Mouse (Mus musculus): ENCODE results near the gene Tex261. TPM values are rescaled to one million over a fixed set of nuclear protein-coding genes. Genes with fewer than 3 reads are reported as not detected.

Gene Tex261
- polyA plus RNA-seq (2017; shearing (Covaris generic)): 92.1 TPM

GRCm38 (mm10) chr6:83775638-83776293 lies at the start of gene Tex261:
Gene Tex261 (minus strand): TSS chr6:83775813.

GRCm38 (mm10) chr6:83794760-83795296 lies 19.2 kb upstream of the Tex261 start, which contains the start of gene Nagk:
Gene Nagk (plus strand): TSS chr6:83794982.

GRCm38 (mm10) chr6:83762344-83762743 lies 13.3 kb downstream of the Tex261 start, which contains the start of gene Ankrd53:
Gene Ankrd53 (plus strand): TSS chr6:83762644.

GRCm38 (mm10) chr6:83742761-83743160 lies 32.9 kb downstream of the Tex261 start, which contains the start of gene Atp6v1b1:
Gene Atp6v1b1 (plus strand): TSS chr6:83742990.

Other genes with a start within 250 kb of the Tex261 start
- gene Actg2, start 239.5 kb downstream of the Tex261 start, polyA plus RNA-seq (2017; shearing (Covaris generic)): 19.6 TPM
- 39.4 TPM for gene Stambp, start 203.1 kb downstream of the Tex261 start, polyA plus RNA-seq (2017; shearing (Covaris generic))
- not detected for gene Clec4f, start 119.6 kb downstream of the Tex261 start, polyA plus RNA-seq (2017; shearing (Covaris generic))
- not detected for gene Cd207, start 98.0 kb downstream of the Tex261 start, polyA plus RNA-seq (2017; shearing (Covaris generic))
- gene Vax2, start 64.5 kb downstream of the Tex261 start, polyA plus RNA-seq (2017; shearing (Covaris generic)): 0.37 TPM
- gene Atp6v1b1, start 32.8 kb downstream of the Tex261 start, polyA plus RNA-seq (2017; shearing (Covaris generic)): not detected
- gene Ankrd53, start 13.2 kb downstream of the Tex261 start, polyA plus RNA-seq (2017; shearing (Covaris generic)): not detected
- 28.9 TPM for gene Nagk, start 19.2 kb upstream of the Tex261 start, polyA plus RNA-seq (2017; shearing (Covaris generic))
- gene Paip2b, start 55.9 kb upstream of the Tex261 start, polyA plus RNA-seq (2017; shearing (Covaris generic)): 36.9 TPM
- gene Zfp638, start 91.3 kb upstream of the Tex261 start, polyA plus RNA-seq (2017; shearing (Covaris generic)): 163 TPM
- gene Dysf, start 232.8 kb upstream of the Tex261 start, polyA plus RNA-seq (2017; shearing (Covaris generic)): 0.12 TPM

All from activated CD4-positive, CD25-positive, alpha-beta regulatory T cell, adult 9 weeks (primary cell).